Mouse (Mus musculus) 3T3-L1 (cell line): ENCODE measurements around the gene Tspan14.
A peak's percentile ranks its signal among the peaks of the same experiment; 100 is the strongest.

Source experiments
- DNase-seq: peaks from one replicate; pipeline ENCODE4 v3.0.0-alpha.2; 2015; ENCODE audit warnings: low read depth, low spot score

Tspan14 gene

GRCm38 (mm10) chr14:40966392-40966861 is at the start of gene Tspan14:
TSS of gene Tspan14 (minus strand) at chr14:40966807.
- DNase-seq: no peak

GRCm38 (mm10) chr14:41014701-41015240 is 48.2 kb upstream of the Tspan14 start:
- no peak for DNase-seq

- DNase-seq: peak; percentile 67
Observed at GRCm38 (mm10) chr14:41013630-41014613, 47.3 kb upstream of the Tspan14 start, which contains the start of gene Fam213a. TSS of gene Fam213a (minus strand) at chr14:41013788.

GRCm38 (mm10) chr14:41013143-41013542 is 46.5 kb upstream of the Tspan14 start:
- DNase-seq: no peak

- no peak for DNase-seq
Observed at GRCm38 (mm10) chr14:41011916-41012315, 45.3 kb upstream of the Tspan14 start.

- peak; percentile 12 for DNase-seq
Observed at GRCm38 (mm10) chr14:41008138-41008537, 41.5 kb upstream of the Tspan14 start.

GRCm38 (mm10) chr14:41007641-41008040 is 41.0 kb upstream of the Tspan14 start:
- DNase-seq: no peak

- no peak for DNase-seq
Observed at GRCm38 (mm10) chr14:41006899-41007298, 40.3 kb upstream of the Tspan14 start.

GRCm38 (mm10) chr14:41006263-41006662 is 39.7 kb upstream of the Tspan14 start:
- DNase-seq: no peak

- DNase-seq: no peak
Observed at GRCm38 (mm10) chr14:41005716-41006115, 39.1 kb upstream of the Tspan14 start.

- DNase-seq: no peak
Observed at GRCm38 (mm10) chr14:41004201-41005141, 37.9 kb upstream of the Tspan14 start.

- DNase-seq: no peak
Observed at GRCm38 (mm10) chr14:41001576-41001975, 35.0 kb upstream of the Tspan14 start.

- no peak for DNase-seq
Observed at GRCm38 (mm10) chr14:41000801-41001200, 34.2 kb upstream of the Tspan14 start.

- no peak for DNase-seq
Observed at GRCm38 (mm10) chr14:40999904-41000645, 33.5 kb upstream of the Tspan14 start.

GRCm38 (mm10) chr14:40996171-40996570 is 29.6 kb upstream of the Tspan14 start:
- DNase-seq: no peak

- no peak for DNase-seq
Observed at GRCm38 (mm10) chr14:40992464-40992863, 25.9 kb upstream of the Tspan14 start.

- DNase-seq: no peak
Observed at GRCm38 (mm10) chr14:40988780-40989179, 22.2 kb upstream of the Tspan14 start.

GRCm38 (mm10) chr14:40987184-40987583 is 20.6 kb upstream of the Tspan14 start:
- no peak for DNase-seq

GRCm38 (mm10) chr14:40985635-40986034 is 19.0 kb upstream of the Tspan14 start:
- DNase-seq: no peak

GRCm38 (mm10) chr14:40979723-40980122 is 13.1 kb upstream of the Tspan14 start:
- DNase-seq: no peak

GRCm38 (mm10) chr14:40979002-40979401 is 12.4 kb upstream of the Tspan14 start:
- peak; percentile 22 for DNase-seq
